Mouse (Mus musculus) erythroblast, adult 5-6 weeks (primary cell): ENCODE results near the gene Rbfox1. TPM values are rescaled to one million over a fixed set of nuclear protein-coding genes. Genes with fewer than 3 reads are reported as not detected.

Experiments
- ATAC-seq: replicated peaks from 2 replicates; pipeline ENCODE4 v1.8.0; 2016; ENCODE audit warnings: moderate number of reproducible peaks, mild to moderate bottlenecking, moderate TSS enrichment, inconsistent platforms; ENCODE audit not compliant: poor library complexity, low FRiP score, severe bottlenecking
- total RNA-seq, 2 experiments: library from RNA; stranded (forward) in 1 of 2; stranded (reverse) in 1 of 2; fragments of 150-400 nt in 1 of 2; fragments of 200-764, 138-1000 nt in 1 of 2; gene quantifications; 2 replicates each; pipeline versions ENCODE4 v1.2.3 to v1.2.4; 2015 to 2017; ENCODE audit warnings: low replicate concordance in 2 of 2

The Rbfox1 gene
- total RNA-seq, 2 experiments from 2014 or later = not detected

DNA sequence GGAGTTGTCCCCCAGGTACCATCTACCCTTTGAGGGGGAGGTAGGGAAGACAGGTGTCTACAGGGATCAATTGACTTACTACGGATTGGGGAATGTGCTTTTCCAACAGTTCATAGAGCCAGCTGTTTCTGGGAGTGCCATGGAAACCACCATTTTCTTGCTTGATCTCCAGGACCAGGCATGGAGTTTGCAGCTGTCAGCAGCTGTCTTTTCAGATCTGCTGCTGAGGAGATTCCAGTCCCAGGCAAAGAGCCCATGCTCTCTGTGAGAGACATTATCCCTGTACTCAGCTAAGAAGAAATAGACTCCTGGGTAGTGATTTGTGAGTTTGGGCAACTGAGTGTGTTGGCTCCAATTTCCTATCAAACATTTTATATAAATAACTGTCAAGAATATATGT is 1204.3 kb downstream of the Rbfox1 start:
- ATAC-seq = no peak

DNA sequence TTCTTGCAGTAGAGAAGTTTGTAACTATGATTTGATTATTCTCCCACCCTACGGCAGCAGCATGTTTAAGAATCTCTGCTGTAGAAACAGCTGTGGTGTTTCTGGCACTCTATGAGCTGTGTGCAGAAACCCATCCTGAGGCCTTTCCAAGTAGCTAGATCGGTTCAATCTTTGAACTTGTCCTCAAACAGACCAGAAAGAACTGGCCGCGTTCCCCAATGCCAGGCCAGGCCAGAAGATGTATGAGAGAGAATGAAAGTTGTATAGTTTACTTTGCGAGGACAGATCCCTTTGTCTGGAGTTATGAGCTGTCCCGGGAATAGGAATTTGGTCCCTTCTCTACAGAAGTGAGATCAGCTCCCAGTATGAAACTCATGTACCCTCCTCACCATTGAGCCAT is 1205.0 kb downstream of the Rbfox1 start:
- no peak for ATAC-seq

GRCm38 (mm10) chr16:7092811-7093210 is 1207.7 kb downstream of the Rbfox1 start:
- no peak for ATAC-seq

DNA sequence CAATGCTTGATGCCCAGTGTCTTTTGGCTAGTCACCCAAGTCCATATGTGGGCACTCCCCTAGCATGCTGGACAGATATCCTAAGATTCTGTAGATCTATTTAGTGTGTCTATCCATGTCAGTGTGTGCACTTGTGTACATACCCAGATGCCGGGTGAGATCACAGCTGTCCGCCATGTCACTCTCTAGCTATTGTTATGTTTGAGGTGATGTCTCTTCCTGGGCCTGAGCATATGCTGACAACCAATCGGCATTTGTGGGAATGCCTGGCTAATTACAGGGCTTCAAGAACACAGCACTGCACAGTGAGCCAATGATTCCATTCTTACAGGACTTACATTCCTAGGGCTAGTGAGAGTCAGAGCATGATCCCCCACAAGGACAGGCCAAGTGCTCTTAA is 1208.5 kb downstream of the Rbfox1 start:
- ATAC-seq = no peak

GRCm38 (mm10) chr16:7094181-7094749 is 1209.1 kb downstream of the Rbfox1 start:
- no peak for ATAC-seq

DNA sequence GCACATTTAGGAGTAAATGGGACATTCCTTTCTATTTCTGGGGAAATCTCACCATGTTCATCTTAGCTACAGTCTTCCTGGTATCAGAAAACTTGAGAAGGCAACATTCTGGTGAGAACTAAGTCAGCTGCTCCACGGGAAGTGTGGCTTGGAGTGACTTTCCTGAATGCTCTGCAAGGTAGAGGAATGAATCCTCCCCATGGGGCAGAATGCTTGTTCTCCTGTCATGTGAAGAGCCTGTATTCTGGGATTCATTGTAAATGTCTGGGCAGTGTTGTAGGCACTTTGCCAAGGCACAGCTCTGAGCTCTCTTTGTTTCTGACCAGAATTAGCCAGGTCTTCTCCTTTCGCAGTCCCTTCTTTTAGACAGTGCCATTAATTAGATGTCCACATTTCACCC is 1211.9 kb downstream of the Rbfox1 start:
- ATAC-seq = no peak

DNA sequence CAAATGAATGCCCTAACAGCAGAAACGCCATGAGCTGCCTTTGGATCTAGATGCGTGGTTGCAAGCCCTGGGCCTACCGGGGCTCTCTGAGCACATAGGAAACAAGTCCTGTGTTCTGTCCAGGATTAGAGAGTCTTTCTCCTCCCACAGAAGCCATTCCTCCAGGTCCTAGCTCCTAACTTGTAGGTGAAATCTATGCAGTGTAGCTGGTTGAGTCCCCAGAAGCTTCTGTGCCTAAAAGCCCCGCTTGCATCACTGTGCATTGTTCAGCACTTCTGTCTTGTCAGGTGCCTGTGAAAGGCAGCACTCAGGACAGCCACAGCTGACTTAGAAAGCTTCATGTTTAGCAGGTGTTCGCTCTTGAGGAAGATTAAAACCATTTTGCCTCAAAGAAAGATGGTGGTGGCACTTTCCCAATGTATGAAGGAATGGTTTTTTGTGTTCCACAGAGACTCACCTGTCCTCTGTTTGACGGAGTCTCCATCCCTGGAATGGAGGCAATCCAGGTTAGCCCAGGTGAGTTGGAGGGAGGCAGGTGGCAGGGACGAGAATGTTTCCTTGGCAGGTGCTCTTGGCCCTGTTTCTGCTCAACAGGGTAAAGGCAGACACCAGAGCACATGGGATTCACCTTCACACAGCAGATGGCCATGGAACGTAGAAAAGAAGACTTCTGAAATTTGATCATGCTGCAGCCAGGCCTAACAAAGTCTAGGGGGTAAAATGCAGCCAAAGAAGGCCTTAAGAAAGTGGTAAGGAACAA is 1213.0 kb downstream of the Rbfox1 start:
- no peak for ATAC-seq

GRCm38 (mm10) chr16:7099506-7100300 is 1214.5 kb downstream of the Rbfox1 start:
- no peak for ATAC-seq

GRCm38 (mm10) chr16:7102486-7102885 is 1217.3 kb downstream of the Rbfox1 start:
- ATAC-seq = no peak

GRCm38 (mm10) chr16:7103301-7103700 is 1218.1 kb downstream of the Rbfox1 start:
- no peak for ATAC-seq

GRCm38 (mm10) chr16:7106450-7107015 is 1221.4 kb downstream of the Rbfox1 start:
- ATAC-seq = no peak

DNA sequence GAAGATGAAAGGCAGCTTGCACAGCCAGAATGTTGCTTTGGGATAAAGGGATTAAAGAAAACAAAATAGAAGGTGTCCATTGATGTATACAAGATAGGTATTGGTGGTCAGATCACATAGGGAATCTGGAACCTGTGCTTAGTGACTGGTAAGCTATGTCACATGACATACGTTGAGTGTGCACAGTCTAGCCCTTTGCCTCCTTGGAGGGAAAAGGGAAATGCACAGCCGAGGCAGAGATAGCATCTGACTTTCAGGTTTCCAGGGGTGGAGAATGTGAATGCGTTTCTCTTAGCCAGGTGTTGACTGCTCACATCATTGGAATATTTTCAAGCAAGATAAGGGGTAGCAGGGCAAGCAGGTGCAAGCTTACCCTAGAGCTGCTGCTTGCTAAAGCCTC is 1230.8 kb downstream of the Rbfox1 start:
- ATAC-seq = no peak

GRCm38 (mm10) chr16:7129591-7129990 is 1244.4 kb downstream of the Rbfox1 start:
- ATAC-seq = no peak

DNA sequence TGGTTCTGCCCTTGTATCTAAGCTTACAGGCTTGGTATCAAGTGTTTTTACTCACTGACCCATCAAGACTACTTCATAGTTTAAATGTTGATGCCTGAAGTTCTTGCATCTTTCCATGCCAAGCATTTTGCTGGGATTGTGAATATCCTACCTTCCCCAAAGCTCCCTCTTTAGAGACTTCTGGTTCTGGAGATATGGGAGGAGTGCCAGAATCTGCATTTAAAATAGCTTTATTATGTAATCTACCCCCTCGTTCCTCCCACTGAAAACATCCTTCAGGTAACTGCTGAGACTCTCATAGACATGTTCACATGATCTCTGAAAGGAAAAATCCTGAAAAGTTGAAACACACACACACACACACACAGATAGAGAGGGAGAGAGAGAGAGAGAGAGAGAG is 1247.3 kb downstream of the Rbfox1 start:
- no peak for ATAC-seq

DNA sequence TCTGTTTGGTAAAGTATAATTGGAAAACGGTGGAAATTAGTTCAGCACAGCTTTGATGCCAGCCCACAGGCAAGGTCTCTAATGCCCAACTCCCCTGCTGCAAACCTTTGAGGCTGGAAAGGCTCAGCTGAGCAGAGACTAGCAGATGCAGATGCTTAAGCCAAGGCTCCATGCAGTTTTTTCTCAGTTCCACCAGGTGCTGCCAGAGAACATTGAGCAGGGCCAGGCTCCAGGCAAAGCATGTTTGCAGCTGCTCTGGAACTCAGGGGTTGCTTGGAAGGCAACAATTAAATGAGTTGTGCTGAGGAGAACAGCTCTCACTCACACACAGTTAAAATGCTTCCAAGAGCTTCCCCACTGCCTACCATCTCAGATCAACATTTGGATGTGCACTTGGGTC is 1251.8 kb downstream of the Rbfox1 start:
- ATAC-seq = no peak

DNA sequence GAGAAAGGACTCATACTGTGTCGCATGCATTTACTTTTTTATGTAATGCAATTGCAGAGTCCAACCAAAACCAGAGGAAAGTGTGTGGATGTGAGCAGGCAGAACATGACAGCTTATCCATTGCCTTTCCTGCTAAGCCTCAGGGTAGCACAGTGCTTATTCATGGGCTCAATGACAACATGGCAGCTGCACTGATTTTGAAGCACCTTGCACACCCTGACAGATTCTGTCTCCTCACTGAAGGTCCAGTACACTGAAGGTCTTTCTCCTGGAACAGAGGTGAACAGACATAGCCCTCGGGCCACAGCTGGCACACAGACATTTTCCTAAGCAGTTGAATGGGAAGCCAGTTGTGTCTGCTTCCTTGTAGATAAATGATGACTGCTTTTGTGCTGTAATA is 1254.3 kb downstream of the Rbfox1 start:
- no peak for ATAC-seq

- ATAC-seq = no peak
Observed at GRCm38 (mm10) chr16:7140909-7141308, 1255.8 kb downstream of the Rbfox1 start.

- ATAC-seq = no peak
Observed at GRCm38 (mm10) chr16:7145505-7145904, 1260.3 kb downstream of the Rbfox1 start.

- no peak for ATAC-seq
Observed at GRCm38 (mm10) chr16:7146454-7146853, 1261.3 kb downstream of the Rbfox1 start.

- ATAC-seq = no peak
Observed at GRCm38 (mm10) chr16:7147884-7148283, 1262.7 kb downstream of the Rbfox1 start.
